Mouse (Mus musculus): Measurements from ENCODE around the gene Sfxn5. TPM values are rescaled to one million over a fixed set of nuclear protein-coding genes. Genes with fewer than 3 reads are reported as not detected.
A peak's percentile ranks its signal among the peaks of the same experiment; 100 is the strongest.

The Sfxn5 gene
- total and polyA plus RNA-seq, 2 experiments from 2014 or later, result 2.7 to 4.8 TPM

DNA sequence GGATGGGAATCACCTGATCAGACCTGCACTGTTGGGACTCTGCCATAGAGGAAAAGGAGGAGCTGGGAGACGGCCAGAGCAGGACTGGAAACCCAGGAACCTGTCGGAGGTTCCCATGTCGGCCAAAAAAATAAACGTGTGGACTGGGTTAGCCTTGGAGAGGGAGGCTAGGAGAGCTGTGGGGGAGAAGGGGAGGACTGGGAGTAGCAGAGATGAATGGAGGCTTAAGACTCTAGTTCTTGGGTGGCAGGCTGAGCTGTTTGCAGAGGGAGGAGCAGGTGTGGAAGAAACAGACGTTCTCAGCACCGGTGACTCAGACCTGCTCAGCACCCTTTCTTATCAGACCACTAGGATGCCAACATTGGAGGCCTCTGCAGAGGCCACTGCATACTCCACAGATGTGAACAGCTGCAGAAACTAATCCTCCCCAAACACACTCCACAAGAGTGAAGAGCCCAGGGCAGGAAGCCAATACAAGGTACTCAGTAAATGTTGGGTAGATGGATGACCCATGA lies 1.9 kb downstream of the Sfxn5 start:
- TF ChIP-seq CTCF (IDR thresholded peaks at IDR 0.05; ENCODE audit: low read depth) (no peak), EP300 (IDR thresholded peaks at IDR 0.05; ENCODE audit: low read depth) (no peak)

DNA sequence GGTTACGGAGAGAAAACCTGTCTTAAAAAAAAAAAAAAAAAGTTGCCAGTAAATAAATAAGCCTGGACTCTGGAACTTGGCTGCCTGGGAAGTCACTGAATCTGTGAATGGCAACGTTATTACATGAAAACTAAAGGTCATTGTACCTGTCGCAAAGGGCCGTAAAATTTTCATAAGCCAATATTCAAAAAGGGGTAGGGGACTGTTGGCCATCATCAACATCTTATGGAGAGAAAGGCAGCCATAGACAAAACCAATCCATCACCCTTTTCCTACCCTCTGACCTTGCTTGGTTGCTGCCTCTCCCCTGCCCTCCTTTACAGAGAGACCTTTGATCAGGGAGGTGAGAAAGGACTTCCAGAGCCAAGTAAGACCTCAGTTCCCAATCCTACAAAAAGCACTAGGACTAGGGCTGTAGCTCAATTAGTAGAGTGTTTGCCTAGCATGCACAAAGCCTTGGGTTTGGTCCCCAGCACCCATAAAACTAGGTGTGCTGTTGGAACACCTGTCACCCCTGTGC lies 3.5 kb downstream of the Sfxn5 start:
- Histone ChIP-seq H3K36me3 (replicated peaks; ENCODE audit: control insufficient read depth, insufficient read depth, low read length) (no peaks in the 10 kb centered on the region), H3K27me3 (ENCODE audit: control insufficient read depth, insufficient read depth, low read length) (0 out of 2 replicates have a peak, but pooled peaks cover 5% of the 10 kb centered on the region), H3K4me2 (ENCODE audit: low read depth, low read length) (no peak overlapping the region), H3K9ac (replicated peaks; ENCODE audit: low read depth, low read length) (no peak overlapping the region), H3K4me3 (ENCODE audit: low read depth, low read length) (no peak overlapping the region), H3K9me3 (replicated peaks; ENCODE audit: control insufficient read depth, low read length) (no peaks in the 10 kb centered on the region), H3K4me1 (ENCODE audit: control insufficient read depth, insufficient read depth) (peaks cover 13% of the 10 kb centered on the region; the same call in 1 of the 2 replicates), H3K27ac (ENCODE audit: low read depth) (no peak overlapping the region)
- 94% methylated on average over 4 of the region's 4 CpGs for WGBS
- DNase-seq (ENCODE audit: low spot score), result no peak
- ATAC-seq (ENCODE audit: insufficient read depth, low read depth), result no peak
- TF ChIP-seq CTCF (IDR thresholded peaks at IDR 0.05; ENCODE audit: low read depth), result no peak
- TF ChIP-seq EP300 (IDR thresholded peaks at IDR 0.05; ENCODE audit: low read depth), result no peak

More for the DNA sequence above, 1.9 kb downstream of the Sfxn5 start:
- H3K9ac ChIP-seq (replicated peaks; ENCODE audit: low read depth, low read length), result no peak overlapping the region
- ATAC-seq (ENCODE audit: insufficient read depth, low read depth) (no peak), DNase-seq (ENCODE audit: low spot score) (peak; percentile 10)
- H3K4me2 ChIP-seq (ENCODE audit: low read depth, low read length), result no peak overlapping the region
- no peaks in the 10 kb centered on the region for H3K9me3 ChIP-seq (replicated peaks; ENCODE audit: control insufficient read depth, low read length)
- H3K4me3 ChIP-seq (ENCODE audit: low read depth, low read length), result no peak overlapping the region
- peaks cover 13% of the 10 kb centered on the region; the same call in 1 of the 2 replicates for H3K4me1 ChIP-seq (ENCODE audit: control insufficient read depth, insufficient read depth)
- WGBS, result 36% methylated on average over 6 of the region's 6 CpGs
- H3K27me3 ChIP-seq (ENCODE audit: control insufficient read depth, insufficient read depth, low read length), result 0 out of 2 replicates have a peak, but pooled peaks cover 5% of the 10 kb centered on the region
- no peak overlapping the region for H3K27ac ChIP-seq (ENCODE audit: low read depth)
- peaks cover 11% of the 10 kb centered on the region for H3K36me3 ChIP-seq (replicated peaks; ENCODE audit: control insufficient read depth, insufficient read depth, low read length)

DNA sequence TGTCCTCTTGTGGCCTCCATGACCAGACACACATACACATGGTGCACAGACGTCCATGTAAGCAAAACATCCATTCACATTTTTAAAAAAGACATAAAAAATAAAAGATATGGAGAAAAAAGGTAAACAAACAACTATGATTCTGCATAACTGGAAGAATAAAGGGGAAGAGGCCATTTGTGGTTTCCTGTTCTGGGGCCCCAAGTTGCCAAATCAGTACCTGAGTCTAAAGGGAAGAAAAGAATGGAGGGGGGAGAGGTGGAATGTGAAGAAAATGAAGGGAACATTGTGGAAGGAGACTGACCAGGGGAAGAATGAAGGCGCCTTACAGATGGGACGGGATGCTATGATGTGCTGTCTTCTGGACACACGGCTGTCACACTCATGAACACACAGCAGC lies 6.7 kb downstream of the Sfxn5 start:
- H3K4me1 ChIP-seq (ENCODE audit: control insufficient read depth, insufficient read depth), result peaks cover 1% of the 10 kb centered on the region; the same call in 1 of the 2 replicates
- H3K27ac ChIP-seq (ENCODE audit: low read depth), result no peak overlapping the region
- H3K27me3 ChIP-seq (ENCODE audit: control insufficient read depth, insufficient read depth, low read length), result 0 out of 2 replicates have a peak, but pooled peaks cover 5% of the 10 kb centered on the region
- DNase-seq (ENCODE audit: low spot score) (no peak), ATAC-seq (ENCODE audit: insufficient read depth, low read depth) (no peak)
- 77% methylated on average over 4 of the region's 4 CpGs for WGBS
- no peak for TF ChIP-seq EP300 (IDR thresholded peaks at IDR 0.05; ENCODE audit: low read depth)
- H3K36me3 ChIP-seq (replicated peaks; ENCODE audit: control insufficient read depth, insufficient read depth, low read length), result no peaks in the 10 kb centered on the region
- H3K4me2 ChIP-seq (ENCODE audit: low read depth, low read length), result no peak overlapping the region
- no peak overlapping the region for H3K4me3 ChIP-seq (ENCODE audit: low read depth, low read length)
- no peaks in the 10 kb centered on the region for H3K9me3 ChIP-seq (replicated peaks; ENCODE audit: control insufficient read depth, low read length)
- no peak overlapping the region for H3K9ac ChIP-seq (replicated peaks; ENCODE audit: low read depth, low read length)

DNA sequence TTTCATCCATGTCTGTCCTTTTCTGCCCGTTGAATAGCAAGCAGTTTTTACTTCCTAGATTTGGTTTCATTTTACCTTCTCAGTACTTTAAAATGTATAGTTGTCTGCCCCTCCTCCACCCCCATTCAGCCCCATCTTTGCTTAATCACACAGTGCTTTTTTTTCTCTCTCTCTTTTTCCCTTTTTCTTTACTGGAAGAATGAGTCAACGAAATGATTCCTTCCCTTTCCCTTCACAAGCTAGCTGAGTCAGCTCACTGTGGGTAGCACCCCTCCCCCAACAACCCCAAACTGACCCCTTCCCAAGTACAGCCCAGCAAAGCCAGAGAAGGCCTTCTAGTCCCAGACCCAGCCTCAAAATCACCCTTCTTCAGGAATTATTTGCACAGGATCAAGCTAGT lies 8.1 kb downstream of the Sfxn5 start:
- TF ChIP-seq CTCF (IDR thresholded peaks at IDR 0.05; ENCODE audit: low read depth) (no peak), EP300 (IDR thresholded peaks at IDR 0.05; ENCODE audit: low read depth) (no peak)
- DNase-seq (ENCODE audit: low spot score) (no peak), ATAC-seq (ENCODE audit: insufficient read depth, low read depth) (no peak)
- H3K9me3 ChIP-seq (replicated peaks; ENCODE audit: control insufficient read depth, low read length), result no peaks in the 10 kb centered on the region
- no peak overlapping the region for H3K9ac ChIP-seq (replicated peaks; ENCODE audit: low read depth, low read length)
- no peak overlapping the region for H3K4me2 ChIP-seq (ENCODE audit: low read depth, low read length)
- H3K27me3 ChIP-seq (ENCODE audit: control insufficient read depth, insufficient read depth, low read length), result no peaks in the 10 kb centered on the region
- H3K27ac ChIP-seq (ENCODE audit: low read depth), result no peak overlapping the region
- H3K4me3 ChIP-seq (ENCODE audit: low read depth, low read length), result no peak overlapping the region
- H3K4me1 ChIP-seq (ENCODE audit: control insufficient read depth, insufficient read depth), result no peaks in the 10 kb centered on the region
- 48% methylated on average over 2 of the region's 2 CpGs for whole genome bisulfite sequencing
- no peaks in the 10 kb centered on the region for H3K36me3 ChIP-seq (replicated peaks; ENCODE audit: control insufficient read depth, insufficient read depth, low read length)

DNA sequence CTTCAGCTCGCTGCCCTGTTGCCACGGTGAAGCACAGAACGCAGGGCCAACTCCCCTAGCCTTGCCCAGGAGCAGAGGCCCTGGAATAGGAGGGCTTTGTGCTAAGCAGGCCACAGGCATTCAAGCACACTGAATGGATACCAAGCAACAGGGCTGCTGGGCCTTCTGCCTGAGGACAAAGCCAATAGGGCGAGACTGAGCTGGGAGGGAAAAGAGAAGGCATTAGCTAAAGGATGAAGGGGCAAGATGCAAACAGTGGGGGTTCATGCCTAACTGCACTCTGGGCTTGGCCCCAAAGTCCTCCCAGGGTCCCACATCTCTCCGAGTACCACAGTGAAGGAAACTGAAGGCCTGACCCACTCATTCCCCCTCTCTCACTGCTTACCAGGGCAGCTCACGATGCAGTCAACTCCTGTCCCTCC lies 12.8 kb downstream of the Sfxn5 start:
- H3K4me2 ChIP-seq (ENCODE audit: low read depth, low read length), result no peak overlapping the region
- H3K27ac ChIP-seq (ENCODE audit: low read depth), result no peak overlapping the region
- ATAC-seq (ENCODE audit: insufficient read depth, low read depth) (no peak), DNase-seq (ENCODE audit: low spot score) (no peak)
- WGBS, result 87% methylated on average over 6 of the region's 6 CpGs
- H3K9ac ChIP-seq (replicated peaks; ENCODE audit: low read depth, low read length), result no peak overlapping the region
- H3K27me3 ChIP-seq (ENCODE audit: control insufficient read depth, insufficient read depth, low read length), result no peaks in the 10 kb centered on the region
- no peak for TF ChIP-seq CTCF (IDR thresholded peaks at IDR 0.05; ENCODE audit: low read depth)
- no peak for TF ChIP-seq EP300 (IDR thresholded peaks at IDR 0.05; ENCODE audit: low read depth)
- H3K36me3 ChIP-seq (replicated peaks; ENCODE audit: control insufficient read depth, insufficient read depth, low read length), result 0 out of 2 replicates have a peak, but pooled peaks cover 3% of the 10 kb centered on the region
- H3K4me1 ChIP-seq (ENCODE audit: control insufficient read depth, insufficient read depth), result no peaks in the 10 kb centered on the region
- H3K9me3 ChIP-seq (replicated peaks; ENCODE audit: control insufficient read depth, low read length), result no peaks in the 10 kb centered on the region
- H3K4me3 ChIP-seq (ENCODE audit: low read depth, low read length), result no peak overlapping the region

DNA sequence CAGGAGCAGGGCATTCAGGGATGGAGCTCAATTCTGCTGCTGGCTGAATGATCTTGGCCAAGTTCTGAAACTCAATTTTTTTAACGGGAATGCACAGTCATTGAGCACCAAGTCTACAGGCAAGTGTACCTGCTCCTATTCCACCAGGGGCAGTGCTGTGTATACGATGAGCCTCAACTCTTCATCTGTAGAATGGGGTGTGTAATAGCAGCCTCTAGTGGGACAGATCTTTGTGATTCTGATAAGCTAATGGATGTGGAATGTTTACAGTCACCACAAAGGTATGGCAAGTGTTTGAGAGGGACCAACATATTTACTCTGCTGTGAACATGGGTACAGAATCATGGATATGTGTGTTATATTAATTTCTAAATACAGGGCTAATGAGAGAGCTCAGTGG lies 17.0 kb downstream of the Sfxn5 start:
- H3K9ac ChIP-seq (replicated peaks; ENCODE audit: low read depth, low read length), result no peak overlapping the region
- no peak for DNase-seq (ENCODE audit: low spot score)
- ATAC-seq (ENCODE audit: insufficient read depth, low read depth), result no peak
- no peaks in the 10 kb centered on the region for H3K9me3 ChIP-seq (replicated peaks; ENCODE audit: control insufficient read depth, low read length)
- TF ChIP-seq CTCF (IDR thresholded peaks at IDR 0.05; ENCODE audit: low read depth) (no peak), EP300 (IDR thresholded peaks at IDR 0.05; ENCODE audit: low read depth) (no peak)
- H3K4me3 ChIP-seq (ENCODE audit: low read depth, low read length), result no peak overlapping the region
- WGBS, result 88% methylated on average over 2 of the region's 2 CpGs
- H3K4me1 ChIP-seq (ENCODE audit: control insufficient read depth, insufficient read depth), result no peaks in the 10 kb centered on the region
- H3K36me3 ChIP-seq (replicated peaks; ENCODE audit: control insufficient read depth, insufficient read depth, low read length), result 0 out of 2 replicates have a peak, but pooled peaks cover 3% of the 10 kb centered on the region
- no peak overlapping the region for H3K4me2 ChIP-seq (ENCODE audit: low read depth, low read length)
- H3K27me3 ChIP-seq (ENCODE audit: control insufficient read depth, insufficient read depth, low read length), result no peaks in the 10 kb centered on the region
- no peak overlapping the region for H3K27ac ChIP-seq (ENCODE audit: low read depth)

Measured in heart, postnatal 0 days (tissue).